Mouse (Mus musculus) inflammation-experienced regulatory T-cells, adult 16 weeks (primary cell): Measurements from ENCODE around the gene Cenpu. TPM values are rescaled to one million over a fixed set of nuclear protein-coding genes. Genes with fewer than 3 reads are reported as not detected.

Experiments
- polyA plus RNA-seq: library from polyadenylated mRNA; unstranded; fragments of 100-300 nt; shearing (Covaris generic); gene quantifications from one replicate; pipeline ENCODE4 v1.2.1, GENCODE M21; 2017

Gene Cenpu
- polyA plus RNA-seq, result 5.9 TPM

DNA sequence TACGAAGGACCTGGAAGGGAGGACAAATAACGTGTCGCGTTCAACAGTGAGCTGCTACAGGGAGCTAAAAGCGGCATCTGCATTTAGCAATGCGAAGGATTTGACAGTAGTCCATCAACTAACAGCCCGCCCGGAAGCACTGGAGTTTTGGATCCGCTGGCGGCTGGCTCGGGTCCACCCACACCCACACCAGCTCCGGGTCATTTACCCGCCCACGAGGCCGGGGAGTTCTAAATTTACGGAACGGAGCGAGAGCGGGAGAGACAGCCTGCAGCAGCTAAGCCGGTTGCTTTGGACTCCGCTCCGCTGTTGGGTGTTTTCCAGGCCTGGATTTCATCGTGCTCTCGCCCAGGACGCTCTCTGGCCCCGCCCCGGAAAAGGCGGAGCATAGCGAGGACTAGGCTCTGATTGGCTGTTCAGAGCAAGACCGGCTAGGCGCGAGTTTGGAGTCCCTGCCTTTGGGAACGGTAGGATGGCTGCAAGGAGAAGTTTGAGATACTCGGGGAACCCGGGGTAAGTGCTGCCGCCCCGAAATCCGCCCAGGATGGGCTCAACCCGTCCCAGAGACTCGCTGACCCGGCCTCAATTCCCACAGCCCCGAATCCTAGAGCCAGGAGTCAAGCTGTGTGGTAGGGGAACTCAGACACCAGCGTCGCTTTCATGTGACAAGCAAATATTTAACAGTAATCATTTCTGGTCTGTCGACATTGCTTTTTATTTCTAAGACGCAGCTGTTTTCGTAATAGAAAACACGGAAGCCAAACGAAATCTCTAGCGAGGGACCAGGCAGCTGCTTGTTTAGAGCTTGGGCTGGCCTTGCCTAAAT, at the start of gene Cenpu:
Gene Cenpu (plus strand): TSS at position 414 of the 826 bp plus-strand sequence.

DNA sequence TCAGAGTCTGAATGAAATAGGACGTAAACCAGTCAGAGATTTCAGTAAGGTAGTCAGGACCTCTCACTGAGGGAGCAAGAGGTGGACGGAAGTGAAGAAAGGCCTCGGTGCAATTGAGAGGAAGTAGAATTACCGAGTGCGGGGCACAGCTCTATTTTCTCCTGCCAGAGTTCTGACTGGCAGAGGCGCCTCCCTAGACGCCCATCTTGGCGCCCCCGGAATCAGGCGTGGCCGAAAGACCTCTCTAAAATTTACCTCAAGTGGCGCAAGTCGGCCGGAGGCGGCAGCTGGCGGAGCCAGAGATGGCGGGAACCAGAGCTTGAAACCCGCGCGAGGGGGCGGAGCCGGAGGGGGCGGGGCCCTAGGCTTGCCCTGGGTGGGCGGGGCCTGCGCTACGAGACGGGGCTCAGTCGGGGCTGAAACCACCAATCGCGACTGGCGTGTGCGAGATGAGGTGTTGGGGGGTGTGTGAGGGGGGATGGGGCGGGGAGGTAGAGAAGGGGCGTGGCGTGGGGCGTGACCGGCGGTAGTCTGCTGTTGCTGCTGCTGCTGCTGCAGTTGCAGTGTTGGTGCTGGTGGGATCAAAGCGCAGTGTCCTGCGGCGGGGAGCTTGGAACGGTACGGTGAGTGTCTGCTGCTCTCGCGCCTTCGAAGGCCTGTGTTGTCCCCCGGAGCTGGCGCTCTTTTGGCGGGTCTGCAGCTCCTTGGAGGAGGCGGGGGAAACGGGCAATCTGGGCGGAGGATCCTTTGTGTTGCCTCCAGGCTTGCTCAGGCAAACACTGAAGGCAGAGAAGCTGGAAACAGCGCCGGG, 65.3 kb downstream of the Cenpu start, which contains the start of the genes Primpol and Casp3:
Gene Primpol (minus strand): TSS at position 334 of the 811 bp plus-strand sequence.
Gene Casp3 (plus strand): TSS at position 413 of the 811 bp plus-strand sequence.

Other genes with a start within 250 kb of the Cenpu start
- 13.2 TPM for gene Acsl1, start 81.0 kb upstream of the Cenpu start, polyA plus RNA-seq
- gene Primpol, start 65.2 kb downstream of the Cenpu start, polyA plus RNA-seq, result 38.8 TPM
- 73.5 TPM for gene Casp3, start 65.3 kb downstream of the Cenpu start, polyA plus RNA-seq
- gene Irf2, start 187.7 kb downstream of the Cenpu start, polyA plus RNA-seq, result 201 TPM